Mouse (Mus musculus) hindbrain, embryonic 16.5 days (tissue): ENCODE measurements around the gene Plpp7. TPM values are rescaled to one million over a fixed set of nuclear protein-coding genes. Genes with fewer than 3 reads are reported as not detected.

Source experiments
- ATAC-seq: fragments of 200-750 bp; cut with Nextera tagmentation; 2 replicates; pipeline ENCODE4 v1.8.0; 2017; ENCODE audit warnings: moderate TSS enrichment, moderate library complexity
- H3K27ac ChIP-seq: fragments of 300-500 bp; sonication (generic); 2 replicates; pipeline ENCODE4 v1.5.1; 2014; ENCODE audit warnings: low read depth, mild to moderate bottlenecking, control low read depth, low read length, moderate library complexity
- H3K27me3 ChIP-seq: fragments of 300-500 bp; sonication (generic); replicated peaks from 2 replicates; pipeline ENCODE4 v1.6.1; 2014; ENCODE audit warnings: low read length; ENCODE audit not compliant: control insufficient read depth, insufficient read depth
- H3K36me3 ChIP-seq: fragments of 300-500 bp; sonication (generic); 2 replicates; pipeline ENCODE4 v1.6.1; 2014; ENCODE audit warnings: mild to moderate bottlenecking, low read length, moderate library complexity, mixed read lengths; ENCODE audit not compliant: control insufficient read depth, insufficient read depth
- H3K4me1 ChIP-seq: fragments of 300-500 bp; sonication (generic); 2 replicates; pipeline ENCODE4 v1.6.1; 2014; ENCODE audit warnings: low read depth, low read length; ENCODE audit not compliant: control insufficient read depth, insufficient read depth
- H3K4me2 ChIP-seq: fragments of 300-500 bp; sonication (generic); 2 replicates; pipeline ENCODE4 v1.6.1; 2014; ENCODE audit warnings: mild to moderate bottlenecking, low read length, control low read depth, moderate library complexity
- H3K4me3 ChIP-seq: fragments of 300-500 bp; sonication (generic); 2 replicates; pipeline ENCODE4 v1.5.1; 2014; ENCODE audit warnings: mild to moderate bottlenecking, low read length, control low read depth, moderate library complexity
- H3K9ac ChIP-seq: fragments of 300-500 bp; sonication (generic); 2 replicates; pipeline ENCODE4 v1.6.1; 2014; ENCODE audit warnings: low read depth, mild to moderate bottlenecking, control low read depth, low read length, moderate library complexity
- H3K9me3 ChIP-seq: fragments of 300-500 bp; sonication (generic); 2 replicates; pipeline ENCODE4 v1.6.1; 2014; ENCODE audit warnings: mild to moderate bottlenecking, low read length, moderate library complexity; ENCODE audit not compliant: control insufficient read depth
- WGBS: fragments of 180-500 bp; shearing (Covaris S2); extraction: QIAGEN DNeasy Blood & Tissue Kit; methylation state at CpG from one replicate; pipeline ENCODE4 v1.1.7; 2014; 5-methylcytosine and 5-hydroxymethylcytosine counted together
- polyA plus RNA-seq: library from polyadenylated mRNA; unstranded; fragments of >200 nt; fragmentation: Nextera tagmentation; extraction: Ambion mirVana; gene quantifications from 2 replicates; pipeline ENCODE4 v1.2.1, GENCODE M21; 2015

Gene Plpp7
- polyA plus RNA-seq, 1 experiment from 2014 or later: 31.1 TPM

DNA sequence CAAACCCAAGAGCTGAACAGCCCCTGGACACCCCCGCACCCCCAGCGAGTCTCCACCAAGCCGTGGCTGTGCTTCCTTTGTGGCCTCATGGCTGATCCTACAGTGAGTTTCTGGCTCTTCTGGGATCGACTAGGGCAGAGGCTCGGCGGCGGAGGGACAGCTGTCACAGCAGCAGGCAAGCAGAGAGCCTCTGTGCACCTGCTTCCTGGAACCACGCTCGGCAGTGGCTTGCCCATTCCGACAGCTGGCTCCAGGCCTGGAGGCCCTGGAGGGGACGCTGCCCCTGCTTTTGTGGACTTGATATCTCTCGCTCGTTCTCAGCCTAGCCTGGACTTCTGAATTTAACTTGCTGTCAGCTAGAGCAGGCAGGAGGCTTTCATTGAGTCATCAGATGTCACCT lies 30.4 kb upstream of the Plpp7 start:
- no peaks in the 10 kb centered on the region for H3K27me3 ChIP-seq
- ATAC-seq: no peak
- no peak overlapping the region for H3K4me3 ChIP-seq
- H3K9ac ChIP-seq: no peak overlapping the region
- no peaks in the 10 kb centered on the region for H3K9me3 ChIP-seq
- no peak overlapping the region for H3K4me2 ChIP-seq
- no peaks in the 10 kb centered on the region for H3K36me3 ChIP-seq
- WGBS: 37% methylated on average over 13 of the region's 13 CpGs
- no peak overlapping the region for H3K27ac ChIP-seq
- peaks cover 3% of the 10 kb centered on the region; the same call in 1 of the 2 replicates for H3K4me1 ChIP-seq

- WGBS: 81% methylated on average over 5 of the region's 5 CpGs
- ATAC-seq: no peak
Observed at GRCm38 (mm10) chr2:32065371-32065791, 29.9 kb upstream of the Plpp7 start.

DNA sequence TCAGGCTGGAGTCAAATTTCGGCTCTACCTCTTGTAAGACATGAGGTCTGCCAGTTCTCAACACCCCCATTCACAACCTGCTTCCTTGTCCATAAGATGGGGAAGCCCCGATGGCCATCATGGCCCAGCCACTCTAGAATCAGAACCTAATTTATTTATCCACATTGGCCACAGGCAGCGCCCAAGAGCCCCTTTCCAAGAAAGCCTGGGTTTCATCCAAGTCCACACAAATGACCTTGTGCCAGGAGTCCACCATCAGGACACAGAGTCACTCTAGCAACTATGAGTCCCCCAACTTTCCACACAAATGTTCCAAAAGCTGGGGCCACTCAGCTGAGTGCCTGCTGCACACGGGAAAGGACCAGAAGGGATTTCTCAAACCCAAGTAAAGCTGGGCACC lies 29.3 kb upstream of the Plpp7 start:
- 81% methylated on average over 4 of the region's 4 CpGs for WGBS
- no peak overlapping the region for H3K4me3 ChIP-seq
- H3K4me1 ChIP-seq: peaks cover 3% of the 10 kb centered on the region; the same call in 1 of the 2 replicates
- H3K9ac ChIP-seq: no peak overlapping the region
- no peaks in the 10 kb centered on the region for H3K27me3 ChIP-seq
- H3K4me2 ChIP-seq: no peak overlapping the region
- no peaks in the 10 kb centered on the region for H3K9me3 ChIP-seq
- no peaks in the 10 kb centered on the region for H3K36me3 ChIP-seq
- no peak overlapping the region for H3K27ac ChIP-seq
- no peak for ATAC-seq

More at GRCm38 (mm10) chr2:32065371-32065791, 29.9 kb upstream of the Plpp7 start:
- H3K9ac ChIP-seq: no peak overlapping the region
- peaks cover 3% of the 10 kb centered on the region; the same call in 1 of the 2 replicates for H3K4me1 ChIP-seq
- no peak overlapping the region for H3K4me3 ChIP-seq
- no peaks in the 10 kb centered on the region for H3K27me3 ChIP-seq
- H3K36me3 ChIP-seq: no peaks in the 10 kb centered on the region
- H3K27ac ChIP-seq: no peak overlapping the region
- H3K4me2 ChIP-seq: no peak overlapping the region
- H3K9me3 ChIP-seq: no peaks in the 10 kb centered on the region

- Histone ChIP-seq H3K27ac (no peak overlapping the region), H3K4me1 (peaks cover 3% of the 10 kb centered on the region; the same call in 1 of the 2 replicates), H3K4me2 (no peak overlapping the region), H3K27me3 (no peaks in the 10 kb centered on the region), H3K9me3 (no peaks in the 10 kb centered on the region), H3K9ac (no peak overlapping the region), H3K36me3 (no peaks in the 10 kb centered on the region), H3K4me3 (no peak overlapping the region)
- no peak for ATAC-seq
- WGBS: 54% methylated on average over 30 of the region's 31 CpGs
Observed at GRCm38 (mm10) chr2:32068811-32069607, 26.3 kb upstream of the Plpp7 start.

DNA sequence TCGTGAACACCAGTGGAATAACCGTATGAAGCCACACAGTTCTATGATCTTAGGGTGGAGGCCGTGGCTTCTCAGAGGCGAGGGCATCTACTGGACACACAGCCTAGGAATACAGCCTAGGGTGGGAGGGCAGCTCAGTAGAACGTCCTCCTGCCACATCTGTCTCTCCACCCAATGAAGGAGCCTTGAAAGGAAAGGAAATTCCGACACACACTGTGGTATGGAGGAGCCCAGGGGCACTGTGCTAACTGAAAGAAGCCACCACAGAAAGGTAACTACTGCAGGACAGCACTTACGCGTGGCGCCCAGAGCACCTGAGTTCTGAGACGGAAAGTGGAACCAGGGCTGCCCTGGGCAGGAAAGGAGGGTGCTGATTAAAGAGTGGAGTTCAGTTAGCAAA lies 24.6 kb upstream of the Plpp7 start:
- H3K9ac ChIP-seq: no peak overlapping the region
- H3K27me3 ChIP-seq: no peaks in the 10 kb centered on the region
- no peak for ATAC-seq
- no peaks in the 10 kb centered on the region for H3K36me3 ChIP-seq
- 92% methylated on average over 10 of the region's 10 CpGs for WGBS
- H3K4me3 ChIP-seq: no peak overlapping the region
- H3K4me2 ChIP-seq: no peak overlapping the region
- no peak overlapping the region for H3K27ac ChIP-seq
- H3K9me3 ChIP-seq: no peaks in the 10 kb centered on the region
- H3K4me1 ChIP-seq: no peaks in the 10 kb centered on the region

- Histone ChIP-seq H3K4me2 (no peak overlapping the region), H3K27me3 (no peaks in the 10 kb centered on the region), H3K9ac (no peak overlapping the region), H3K27ac (no peak overlapping the region), H3K36me3 (no peaks in the 10 kb centered on the region), H3K9me3 (no peaks in the 10 kb centered on the region), H3K4me1 (no peaks in the 10 kb centered on the region), H3K4me3 (no peak overlapping the region)
- 67% methylated on average over 8 of the region's 8 CpGs for WGBS
- no peak for ATAC-seq
Observed at GRCm38 (mm10) chr2:32074404-32074803, 20.9 kb upstream of the Plpp7 start.

DNA sequence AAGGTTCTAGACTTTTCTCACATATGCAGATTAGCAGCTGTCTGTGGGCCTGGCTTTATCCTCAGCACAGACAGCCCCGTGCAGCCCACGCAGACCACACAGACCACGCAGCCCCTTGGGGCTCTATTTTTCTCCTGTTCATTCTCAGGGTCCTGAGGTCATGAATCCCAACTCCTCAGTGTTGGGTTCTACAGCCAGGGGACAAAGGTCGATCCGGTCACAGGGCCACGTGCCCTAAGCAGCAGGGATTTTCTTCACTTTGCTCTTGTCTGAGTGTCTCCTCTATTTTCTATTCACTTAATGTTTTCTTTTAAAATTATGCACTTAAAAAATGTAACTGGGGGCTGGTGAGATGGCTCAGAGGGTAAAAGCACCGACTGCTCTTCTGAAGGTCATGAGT lies 20.0 kb upstream of the Plpp7 start:
- no peaks in the 10 kb centered on the region for H3K36me3 ChIP-seq
- ATAC-seq: no peak
- H3K9me3 ChIP-seq: no peaks in the 10 kb centered on the region
- no peak overlapping the region for H3K27ac ChIP-seq
- H3K4me1 ChIP-seq: no peaks in the 10 kb centered on the region
- 58% methylated on average over 7 of the region's 7 CpGs for WGBS
- no peak overlapping the region for H3K9ac ChIP-seq
- H3K4me2 ChIP-seq: no peak overlapping the region
- H3K4me3 ChIP-seq: no peak overlapping the region
- no peaks in the 10 kb centered on the region for H3K27me3 ChIP-seq

DNA sequence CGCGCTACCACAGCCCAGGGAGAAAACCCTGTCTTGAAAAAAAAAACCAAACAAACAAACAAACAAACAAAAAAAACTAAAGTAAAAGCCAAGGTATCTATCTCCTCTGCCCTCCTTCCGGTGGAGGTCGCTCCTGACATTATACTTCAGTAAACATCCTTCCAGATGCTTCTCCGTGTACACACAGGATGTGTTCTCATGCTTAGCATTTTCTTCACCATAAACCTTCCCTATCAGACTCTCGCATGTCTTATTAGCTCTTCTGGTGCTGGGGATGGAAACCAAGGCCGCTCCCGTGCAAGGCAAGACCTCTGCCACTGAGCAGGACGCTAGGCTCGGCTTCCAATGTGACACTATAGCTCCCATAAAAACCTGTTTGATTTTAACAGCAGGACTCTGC lies 17.6 kb upstream of the Plpp7 start:
- no peak overlapping the region for H3K4me3 ChIP-seq
- H3K36me3 ChIP-seq: no peaks in the 10 kb centered on the region
- no peak overlapping the region for H3K9ac ChIP-seq
- H3K4me1 ChIP-seq: peaks cover 4% of the 10 kb centered on the region
- 83% methylated on average over 10 of the region's 10 CpGs for WGBS
- ATAC-seq: no peak
- H3K4me2 ChIP-seq: no peak overlapping the region
- H3K9me3 ChIP-seq: no peaks in the 10 kb centered on the region
- H3K27me3 ChIP-seq: peaks cover 13% of the 10 kb centered on the region
- no peak overlapping the region for H3K27ac ChIP-seq

- no peak for ATAC-seq
- Histone ChIP-seq H3K27me3 (peaks cover 20% of the 10 kb centered on the region), H3K4me2 (no peak overlapping the region), H3K4me3 (no peak overlapping the region), H3K27ac (no peak overlapping the region), H3K4me1 (peaks cover 11% of the 10 kb centered on the region), H3K9me3 (no peaks in the 10 kb centered on the region), H3K36me3 (no peaks in the 10 kb centered on the region), H3K9ac (no peak overlapping the region)
- 59% methylated on average over 8 of the region's 8 CpGs for WGBS
Observed at GRCm38 (mm10) chr2:32078522-32078921, 16.8 kb upstream of the Plpp7 start.
